Mouse (Mus musculus) midbrain, embryonic 12.5 days (tissue): ENCODE data around the gene Unc5c. TPM values are rescaled to one million over a fixed set of nuclear protein-coding genes. Genes with fewer than 3 reads are reported as not detected.

Experiments
- ATAC-seq: fragments of 200-750 bp; cut with Nextera tagmentation; 2 replicates; pipeline ENCODE4 v1.8.0; 2017; ENCODE audit warnings: low read depth, moderate TSS enrichment, moderate library complexity; ENCODE audit not compliant: low FRiP score
- H3K27ac ChIP-seq: fragments of 300-500 bp; sonication (generic); replicated peaks from 2 replicates; pipeline ENCODE4 v1.5.1; 2016; ENCODE audit warnings: mild to moderate bottlenecking
- H3K27me3 ChIP-seq: fragments of 300-500 bp; sonication (generic); 2 replicates; pipeline ENCODE4 v1.6.1; 2016; ENCODE audit warnings: mild to moderate bottlenecking
- H3K36me3 ChIP-seq: fragments of 300-500 bp; sonication (generic); 2 replicates; pipeline ENCODE4 v1.6.1; 2016
- H3K4me1 ChIP-seq: fragments of 300-500 bp; sonication (generic); 2 replicates; pipeline ENCODE4 v1.6.1; 2016
- H3K4me2 ChIP-seq: fragments of 300-500 bp; sonication (generic); replicated peaks from 2 replicates; pipeline ENCODE4 v1.6.1; 2016; ENCODE audit warnings: mild to moderate bottlenecking, moderate library complexity
- H3K4me3 ChIP-seq: fragments of 300-500 bp; sonication (generic); 2 replicates; pipeline ENCODE4 v1.5.1; 2016; ENCODE audit warnings: mild to moderate bottlenecking
- H3K9ac ChIP-seq: fragments of 300-500 bp; sonication (generic); replicated peaks from 2 replicates; pipeline ENCODE4 v1.6.1; 2016; ENCODE audit warnings: mild to moderate bottlenecking, moderate library complexity
- H3K9me3 ChIP-seq: fragments of 300-500 bp; sonication (generic); 2 replicates; pipeline ENCODE4 v1.6.1; 2016; ENCODE audit warnings: mild to moderate bottlenecking
- WGBS: fragments of 180-500 bp; shearing (Covaris S2); methylation state at CpG from one replicate; pipeline ENCODE4 v1.1.7; 2016; 5-methylcytosine and 5-hydroxymethylcytosine counted together
- polyA plus RNA-seq: library from polyadenylated mRNA; unstranded; fragments of >200 nt; fragmentation: Nextera tagmentation; extraction: Ambion mirVana; gene quantifications from 2 replicates; pipeline ENCODE4 v1.2.1, GENCODE M21; 2016

Gene Unc5c
- polyA plus RNA-seq, 1 experiment from 2014 or later: 12.8 TPM

- peaks cover 40% of the 10 kb centered on the region for H3K27me3 ChIP-seq
- no peak overlapping the region for H3K9ac ChIP-seq
- H3K36me3 ChIP-seq: no peaks in the 10 kb centered on the region
- peak; percentile 87 for ATAC-seq
- H3K9me3 ChIP-seq: no peaks in the 10 kb centered on the region
- H3K4me3 ChIP-seq: no peak overlapping the region
- H3K27ac ChIP-seq: no peak overlapping the region
- no peak overlapping the region for H3K4me2 ChIP-seq
- peaks cover 14% of the 10 kb centered on the region for H3K4me1 ChIP-seq
These were observed 116.3 kb downstream of the Unc5c start for GRCm38 (mm10) chr3:141581190-141581891.

GRCm38 (mm10) chr3:141581892-141582214, 116.8 kb downstream of the Unc5c start:
- Histone ChIP-seq H3K27me3 (peaks cover 43% of the 10 kb centered on the region), H3K9me3 (no peaks in the 10 kb centered on the region), H3K4me3 (no peak overlapping the region), H3K36me3 (no peaks in the 10 kb centered on the region), H3K9ac (no peak overlapping the region), H3K4me1 (peaks cover 14% of the 10 kb centered on the region), H3K27ac (no peak overlapping the region), H3K4me2 (no peak overlapping the region)
- no peak for ATAC-seq

GRCm38 (mm10) chr3:141583180-141583579, 118.2 kb downstream of the Unc5c start:
- no peak overlapping the region for H3K4me3 ChIP-seq
- no peaks in the 10 kb centered on the region for H3K9me3 ChIP-seq
- H3K4me2 ChIP-seq: no peak overlapping the region
- 89% methylated on average over 1 of the region's 1 CpGs for WGBS
- no peak for ATAC-seq
- H3K4me1 ChIP-seq: peaks cover 14% of the 10 kb centered on the region
- H3K27me3 ChIP-seq: peaks cover 47% of the 10 kb centered on the region
- H3K9ac ChIP-seq: no peak overlapping the region
- no peak overlapping the region for H3K27ac ChIP-seq
- no peaks in the 10 kb centered on the region for H3K36me3 ChIP-seq

GRCm38 (mm10) chr3:141589392-141590012, 124.5 kb downstream of the Unc5c start:
- no peak for ATAC-seq

GRCm38 (mm10) chr3:141593249-141593648, 128.2 kb downstream of the Unc5c start:
- H3K9me3 ChIP-seq: no peaks in the 10 kb centered on the region
- H3K4me2 ChIP-seq: no peak overlapping the region
- no peaks in the 10 kb centered on the region for H3K36me3 ChIP-seq
- H3K4me3 ChIP-seq: no peak overlapping the region
- H3K4me1 ChIP-seq: 0 out of 2 replicates have a peak, but pooled peaks cover 10% of the 10 kb centered on the region
- ATAC-seq: no peak
- H3K27ac ChIP-seq: no peak overlapping the region
- 76% methylated on average over 5 of the region's 5 CpGs for WGBS
- no peak overlapping the region for H3K9ac ChIP-seq
- peaks cover 35% of the 10 kb centered on the region for H3K27me3 ChIP-seq

More at GRCm38 (mm10) chr3:141589392-141590012, 124.5 kb downstream of the Unc5c start:
- H3K36me3 ChIP-seq: no peaks in the 10 kb centered on the region
- WGBS: 51% methylated on average over 4 of the region's 4 CpGs
- no peak overlapping the region for H3K4me3 ChIP-seq
- 0 out of 2 replicates have a peak, but pooled peaks cover 10% of the 10 kb centered on the region for H3K4me1 ChIP-seq
- no peak overlapping the region for H3K4me2 ChIP-seq
- H3K27me3 ChIP-seq: peaks cover 53% of the 10 kb centered on the region
- no peak overlapping the region for H3K9ac ChIP-seq
- no peaks in the 10 kb centered on the region for H3K9me3 ChIP-seq
- H3K27ac ChIP-seq: no peak overlapping the region

- 0 out of 2 replicates have a peak, but pooled peaks cover 10% of the 10 kb centered on the region for H3K4me1 ChIP-seq
- WGBS: 85% methylated on average over 5 of the region's 5 CpGs
- ATAC-seq: no peak
These were observed 129.1 kb downstream of the Unc5c start for GRCm38 (mm10) chr3:141594120-141594519.

GRCm38 (mm10) chr3:141595073-141595472, 130.1 kb downstream of the Unc5c start:
- Histone ChIP-seq H3K4me1 (peaks cover 4% of the 10 kb centered on the region; the same call in 1 of the 2 replicates), H3K9me3 (no peaks in the 10 kb centered on the region), H3K27ac (no peak overlapping the region), H3K4me3 (no peak overlapping the region), H3K9ac (no peak overlapping the region), H3K4me2 (no peak overlapping the region), H3K36me3 (no peaks in the 10 kb centered on the region), H3K27me3 (peaks cover 37% of the 10 kb centered on the region)
- ATAC-seq: 0 out of 2 replicates have a peak, but pooled peaks have one; percentile 28
- 20% methylated on average over 3 of the region's 3 CpGs for WGBS

More at GRCm38 (mm10) chr3:141594120-141594519, 129.1 kb downstream of the Unc5c start:
- Histone ChIP-seq H3K36me3 (no peaks in the 10 kb centered on the region), H3K9ac (no peak overlapping the region), H3K4me2 (no peak overlapping the region), H3K27me3 (peaks cover 33% of the 10 kb centered on the region), H3K4me3 (no peak overlapping the region), H3K27ac (no peak overlapping the region), H3K9me3 (no peaks in the 10 kb centered on the region)

- H3K4me3 ChIP-seq: no peak overlapping the region
- no peaks in the 10 kb centered on the region for H3K9me3 ChIP-seq
- H3K27ac ChIP-seq: no peak overlapping the region
- WGBS: 68% methylated on average over 3 of the region's 3 CpGs
- no peak for ATAC-seq
- H3K27me3 ChIP-seq: peaks cover 31% of the 10 kb centered on the region
- no peaks in the 10 kb centered on the region for H3K36me3 ChIP-seq
- no peak overlapping the region for H3K4me2 ChIP-seq
- no peak overlapping the region for H3K9ac ChIP-seq
- peaks cover 8% of the 10 kb centered on the region for H3K4me1 ChIP-seq
These were observed 131.4 kb downstream of the Unc5c start for GRCm38 (mm10) chr3:141596461-141596860.

- H3K36me3 ChIP-seq: no peaks in the 10 kb centered on the region
- no peak overlapping the region for H3K27ac ChIP-seq
- H3K27me3 ChIP-seq: peaks cover 27% of the 10 kb centered on the region
- H3K4me1 ChIP-seq: peaks cover 9% of the 10 kb centered on the region
- no peaks in the 10 kb centered on the region for H3K9me3 ChIP-seq
- H3K4me2 ChIP-seq: no peak overlapping the region
- H3K9ac ChIP-seq: no peak overlapping the region
- ATAC-seq: no peak
- 55% methylated on average over 1 of the region's 1 CpGs for WGBS
- no peak overlapping the region for H3K4me3 ChIP-seq
These were observed 131.9 kb downstream of the Unc5c start for GRCm38 (mm10) chr3:141596881-141597280.

GRCm38 (mm10) chr3:141597974-141598373, 133.0 kb downstream of the Unc5c start:
- no peak overlapping the region for H3K4me2 ChIP-seq
- 86% methylated on average over 2 of the region's 2 CpGs for WGBS

GRCm38 (mm10) chr3:141598936-141599335, 133.9 kb downstream of the Unc5c start:
- ATAC-seq: no peak
- 90% methylated on average over 2 of the region's 2 CpGs for WGBS
- H3K27ac ChIP-seq: no peak overlapping the region

More at GRCm38 (mm10) chr3:141597974-141598373, 133.0 kb downstream of the Unc5c start:
- H3K9me3 ChIP-seq: no peaks in the 10 kb centered on the region
- H3K4me1 ChIP-seq: peaks cover 9% of the 10 kb centered on the region
- H3K27ac ChIP-seq: no peak overlapping the region
- no peak overlapping the region for H3K9ac ChIP-seq
- no peak for ATAC-seq
- H3K4me3 ChIP-seq: no peak overlapping the region
- H3K36me3 ChIP-seq: no peaks in the 10 kb centered on the region
- H3K27me3 ChIP-seq: peaks cover 27% of the 10 kb centered on the region

GRCm38 (mm10) chr3:141601072-141601549, 136.1 kb downstream of the Unc5c start:
- Histone ChIP-seq H3K4me2 (no peak overlapping the region), H3K9ac (no peak overlapping the region), H3K27ac (0 out of 2 replicates have a peak overlapping the region, but pooled peaks have one; percentile 20), H3K9me3 (no peaks in the 10 kb centered on the region), H3K36me3 (no peaks in the 10 kb centered on the region), H3K4me3 (no peak overlapping the region), H3K4me1 (peaks cover 9% of the 10 kb centered on the region), H3K27me3 (peaks cover 8% of the 10 kb centered on the region; the same call in 1 of the 2 replicates)
- WGBS: 20% methylated on average over 6 of the region's 6 CpGs
- ATAC-seq: peak; percentile 80

More at GRCm38 (mm10) chr3:141598936-141599335, 133.9 kb downstream of the Unc5c start:
- no peak overlapping the region for H3K9ac ChIP-seq
- H3K36me3 ChIP-seq: no peaks in the 10 kb centered on the region
- no peak overlapping the region for H3K4me3 ChIP-seq
- peaks cover 9% of the 10 kb centered on the region for H3K4me1 ChIP-seq
- no peak overlapping the region for H3K4me2 ChIP-seq
- peaks cover 18% of the 10 kb centered on the region for H3K27me3 ChIP-seq
- H3K9me3 ChIP-seq: no peaks in the 10 kb centered on the region
